Mouse (Mus musculus): ENCODE measurements at regions not wholly inside any gene's neighbourhood (a gene's known extent, or its start where the extent isn't known, plus 50 kb on each side); places are given as distances from the start of the nearest gene placed in this dataset.

GRCm38 (mm10) chr10:124362795-124363194 is 1026.5 kb downstream of the Slc16a7 start:
- Histone ChIP-seq H3K27me3 (ENCODE audit: control insufficient read depth, insufficient read depth, low read depth, low read length) (no peaks in the 10 kb centered on the region), H3K9me3 (ENCODE audit: control insufficient read depth, low read length) (no peaks in the 10 kb centered on the region), H3K4me2 (ENCODE audit: low read depth, low read length) (no peak overlapping the region), H3K4me3 (ENCODE audit: low read length) (no peak overlapping the region), H3K27ac (ENCODE audit: low read length) (no peak overlapping the region), H3K9ac (ENCODE audit: low read length) (no peak overlapping the region), H3K36me3 (ENCODE audit: control insufficient read depth, insufficient read depth, low read length) (no peaks in the 10 kb centered on the region), H3K4me1 (replicated peaks; ENCODE audit: control insufficient read depth, insufficient read depth, low read length) (no peaks in the 10 kb centered on the region)
- no peak for ATAC-seq (ENCODE audit: low read depth)

- no peak overlapping the region for H3K4me3 ChIP-seq (ENCODE audit: low read length)
- 55% methylated on average over 2 of the region's 2 CpGs for WGBS
- H3K4me2 ChIP-seq (ENCODE audit: low read depth, low read length) = no peak overlapping the region
- no peaks in the 10 kb centered on the region for H3K9me3 ChIP-seq (ENCODE audit: control insufficient read depth, low read length)
- no peak overlapping the region for H3K27ac ChIP-seq (ENCODE audit: low read length)
- H3K9ac ChIP-seq (ENCODE audit: low read length) = no peak overlapping the region
- H3K36me3 ChIP-seq (ENCODE audit: control insufficient read depth, insufficient read depth, low read length) = no peaks in the 10 kb centered on the region
- H3K27me3 ChIP-seq (ENCODE audit: control insufficient read depth, insufficient read depth, low read depth, low read length) = no peaks in the 10 kb centered on the region
- H3K4me1 ChIP-seq (replicated peaks; ENCODE audit: control insufficient read depth, insufficient read depth, low read length) = no peaks in the 10 kb centered on the region
- no peak for ATAC-seq (ENCODE audit: low read depth)
These were observed 1018.3 kb downstream of the Slc16a7 start for GRCm38 (mm10) chr10:124370994-124371393.

GRCm38 (mm10) chr10:124402647-124403046 is 986.6 kb downstream of the Slc16a7 start:
- ATAC-seq (ENCODE audit: low read depth) = no peak
- H3K36me3 ChIP-seq (ENCODE audit: control insufficient read depth, insufficient read depth, low read length) = no peaks in the 10 kb centered on the region
- WGBS = 74% methylated on average over 2 of the region's 2 CpGs
- no peak overlapping the region for H3K4me2 ChIP-seq (ENCODE audit: low read depth, low read length)
- no peaks in the 10 kb centered on the region for H3K27me3 ChIP-seq (ENCODE audit: control insufficient read depth, insufficient read depth, low read depth, low read length)
- no peak overlapping the region for H3K9ac ChIP-seq (ENCODE audit: low read length)
- H3K27ac ChIP-seq (ENCODE audit: low read length) = no peak overlapping the region
- H3K9me3 ChIP-seq (ENCODE audit: control insufficient read depth, low read length) = no peaks in the 10 kb centered on the region
- no peaks in the 10 kb centered on the region for H3K4me1 ChIP-seq (replicated peaks; ENCODE audit: control insufficient read depth, insufficient read depth, low read length)
- H3K4me3 ChIP-seq (ENCODE audit: low read length) = no peak overlapping the region

- no peaks in the 10 kb centered on the region for H3K27me3 ChIP-seq (ENCODE audit: control insufficient read depth, insufficient read depth, low read depth, low read length)
- H3K4me3 ChIP-seq (ENCODE audit: low read length) = no peak overlapping the region
- H3K9me3 ChIP-seq (ENCODE audit: control insufficient read depth, low read length) = no peaks in the 10 kb centered on the region
- H3K36me3 ChIP-seq (ENCODE audit: control insufficient read depth, insufficient read depth, low read length) = no peaks in the 10 kb centered on the region
- no peak overlapping the region for H3K27ac ChIP-seq (ENCODE audit: low read length)
- WGBS = 64% methylated on average over 2 of the region's 2 CpGs
- no peak overlapping the region for H3K9ac ChIP-seq (ENCODE audit: low read length)
- H3K4me1 ChIP-seq (replicated peaks; ENCODE audit: control insufficient read depth, insufficient read depth, low read length) = no peaks in the 10 kb centered on the region
- H3K4me2 ChIP-seq (ENCODE audit: low read depth, low read length) = no peak overlapping the region
- no peak for ATAC-seq (ENCODE audit: low read depth)
These were observed 979.6 kb downstream of the Slc16a7 start for GRCm38 (mm10) chr10:124409633-124410032.

GRCm38 (mm10) chr10:124416531-124416930 is 972.7 kb downstream of the Slc16a7 start:
- Histone ChIP-seq H3K27ac (ENCODE audit: low read length) (no peak overlapping the region), H3K27me3 (ENCODE audit: control insufficient read depth, insufficient read depth, low read depth, low read length) (no peaks in the 10 kb centered on the region), H3K4me3 (ENCODE audit: low read length) (no peak overlapping the region), H3K9ac (ENCODE audit: low read length) (no peak overlapping the region), H3K4me2 (ENCODE audit: low read depth, low read length) (no peak overlapping the region), H3K4me1 (replicated peaks; ENCODE audit: control insufficient read depth, insufficient read depth, low read length) (no peaks in the 10 kb centered on the region), H3K36me3 (ENCODE audit: control insufficient read depth, insufficient read depth, low read length) (no peaks in the 10 kb centered on the region), H3K9me3 (ENCODE audit: control insufficient read depth, low read length) (no peaks in the 10 kb centered on the region)
- ATAC-seq (ENCODE audit: low read depth) = no peak
- WGBS = 72% methylated on average over 6 of the region's 6 CpGs

- WGBS = 13% methylated on average over 2 of the region's 2 CpGs
- H3K36me3 ChIP-seq (ENCODE audit: control insufficient read depth, insufficient read depth, low read length) = no peaks in the 10 kb centered on the region
- H3K4me2 ChIP-seq (ENCODE audit: low read depth, low read length) = no peak overlapping the region
- H3K4me1 ChIP-seq (replicated peaks; ENCODE audit: control insufficient read depth, insufficient read depth, low read length) = no peaks in the 10 kb centered on the region
- no peaks in the 10 kb centered on the region for H3K9me3 ChIP-seq (ENCODE audit: control insufficient read depth, low read length)
- no peak for ATAC-seq (ENCODE audit: low read depth)
- no peaks in the 10 kb centered on the region for H3K27me3 ChIP-seq (ENCODE audit: control insufficient read depth, insufficient read depth, low read depth, low read length)
- H3K4me3 ChIP-seq (ENCODE audit: low read length) = no peak overlapping the region
- no peak overlapping the region for H3K27ac ChIP-seq (ENCODE audit: low read length)
- H3K9ac ChIP-seq (ENCODE audit: low read length) = no peak overlapping the region
These were observed 965.8 kb downstream of the Slc16a7 start for GRCm38 (mm10) chr10:124423418-124423817.
